Mouse (Mus musculus) left cerebral cortex, adult 11 months (tissue): ENCODE results near the gene Tmem251.
A peak's percentile ranks its signal among the peaks of the same experiment; 100 is the strongest.

Source experiments
- DNase-seq: peaks from one replicate; pipeline ENCODE4 v3.0.0; 2022; ENCODE audit warnings: low spot score

The Tmem251 gene

DNA sequence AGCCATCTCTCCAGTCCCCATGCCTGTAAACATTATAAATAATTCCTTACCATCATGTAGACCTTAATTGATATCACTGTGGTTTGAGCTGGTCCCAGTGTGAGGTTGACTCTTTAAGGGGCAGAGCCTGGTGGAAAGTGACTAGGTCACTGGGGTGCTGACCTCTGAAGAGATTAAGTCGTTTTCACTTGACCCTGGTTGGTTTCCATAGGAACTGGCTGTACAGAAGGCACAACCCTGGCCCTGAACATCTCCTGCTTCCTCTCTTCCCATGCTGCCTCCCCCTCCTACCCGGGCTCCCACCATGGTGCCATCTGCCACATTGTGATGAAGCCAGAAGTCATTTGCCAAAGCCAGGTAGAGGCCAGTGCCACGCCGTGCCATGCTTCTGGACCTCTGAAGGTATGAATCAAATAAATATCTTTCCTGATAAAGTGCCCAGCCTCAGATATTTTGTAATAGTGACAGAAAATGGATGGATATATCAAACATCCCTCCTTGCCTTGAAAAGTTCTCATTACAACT, 32.6 kb upstream of the Tmem251 start:
- DNase-seq, result no peak

DNA sequence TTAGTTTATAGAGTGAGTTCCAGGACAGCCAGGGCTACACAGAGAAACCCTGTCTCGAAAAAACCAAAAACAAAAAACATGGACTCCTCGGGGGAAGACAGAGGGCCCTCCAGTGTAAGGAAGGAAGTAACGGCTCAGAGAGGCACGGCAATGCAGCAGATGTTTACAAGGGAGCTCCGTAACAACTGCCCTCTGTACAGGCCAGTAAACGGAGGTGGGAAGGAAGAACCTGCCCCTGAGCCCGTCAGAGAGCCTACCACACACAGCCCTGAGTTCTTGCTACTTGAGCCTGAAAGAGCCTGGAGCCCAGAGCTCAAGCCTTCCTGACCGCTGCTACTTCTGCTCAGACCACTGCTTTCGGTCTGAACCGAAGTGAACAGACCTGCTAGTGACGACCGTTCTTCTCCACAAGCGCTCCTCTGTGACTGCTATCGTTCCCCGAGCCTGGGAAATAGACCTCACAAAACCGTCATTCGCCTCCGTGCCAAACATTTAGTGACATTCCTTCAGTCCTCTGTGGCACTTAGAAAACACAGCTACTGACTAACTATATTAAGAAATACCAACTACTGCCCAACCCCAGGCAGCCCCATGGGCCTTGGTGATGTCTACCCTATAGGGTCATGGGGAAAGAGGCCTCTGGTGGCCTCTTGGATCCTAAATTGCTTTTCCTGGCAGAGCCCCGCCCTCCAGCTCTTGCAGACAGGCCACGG, 30.3 kb upstream of the Tmem251 start:
- DNase-seq, result no peak

DNA sequence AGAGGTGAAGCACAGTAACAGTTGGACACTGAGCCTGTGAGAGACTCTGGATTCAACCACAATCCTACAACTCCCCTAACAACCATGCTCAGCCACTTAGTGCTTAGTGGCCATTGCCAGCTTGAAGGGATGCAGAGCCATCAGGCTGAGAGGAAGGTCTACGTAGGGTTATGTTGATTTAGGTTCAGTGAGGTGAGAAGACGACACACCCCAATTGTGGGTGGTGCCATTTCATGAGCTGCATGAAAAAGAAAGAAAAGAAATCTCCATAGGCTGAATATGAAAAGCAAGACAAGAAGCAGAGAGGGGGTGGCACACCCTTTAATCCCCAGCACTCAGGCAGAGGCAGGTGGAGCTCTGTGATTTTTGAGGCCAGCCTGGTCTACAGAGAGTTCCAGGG, 29.4 kb upstream of the Tmem251 start:
- no peak for DNase-seq

DNA sequence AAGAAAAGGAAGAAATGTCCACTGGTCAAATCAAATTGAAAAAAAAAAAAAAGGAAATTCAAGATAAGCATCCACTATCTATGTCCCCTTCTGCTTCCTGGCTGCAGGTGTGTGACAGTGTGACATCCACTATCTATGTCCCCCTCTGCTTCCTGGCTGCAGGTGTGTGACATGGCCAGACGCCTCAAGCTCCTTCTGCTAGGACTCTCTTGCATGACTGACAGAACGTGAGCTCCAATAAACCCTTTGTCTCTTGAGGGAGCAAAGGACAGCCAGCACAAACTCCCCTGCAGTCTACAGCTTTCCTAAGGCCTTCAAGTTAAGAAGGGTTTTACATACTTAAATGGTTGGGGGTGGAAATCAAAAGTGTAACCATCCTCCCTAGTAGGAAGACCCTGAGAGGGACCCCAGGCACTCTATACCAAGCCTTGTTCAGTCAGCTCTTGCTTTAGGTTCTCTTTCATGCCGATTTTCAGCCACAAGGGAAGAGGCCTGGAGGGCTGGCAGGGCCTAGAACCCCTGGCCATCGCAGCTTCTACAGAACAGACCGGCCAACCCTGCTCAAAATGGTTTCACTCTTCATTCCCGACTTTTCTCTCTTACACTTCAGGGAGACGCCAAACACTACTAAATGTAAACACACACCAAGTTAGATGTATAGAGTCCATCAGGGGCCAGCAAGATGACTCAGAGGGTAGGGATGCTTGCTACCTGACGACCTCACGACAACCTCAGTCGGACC, 28.7 kb upstream of the Tmem251 start:
- no peak for DNase-seq

DNA sequence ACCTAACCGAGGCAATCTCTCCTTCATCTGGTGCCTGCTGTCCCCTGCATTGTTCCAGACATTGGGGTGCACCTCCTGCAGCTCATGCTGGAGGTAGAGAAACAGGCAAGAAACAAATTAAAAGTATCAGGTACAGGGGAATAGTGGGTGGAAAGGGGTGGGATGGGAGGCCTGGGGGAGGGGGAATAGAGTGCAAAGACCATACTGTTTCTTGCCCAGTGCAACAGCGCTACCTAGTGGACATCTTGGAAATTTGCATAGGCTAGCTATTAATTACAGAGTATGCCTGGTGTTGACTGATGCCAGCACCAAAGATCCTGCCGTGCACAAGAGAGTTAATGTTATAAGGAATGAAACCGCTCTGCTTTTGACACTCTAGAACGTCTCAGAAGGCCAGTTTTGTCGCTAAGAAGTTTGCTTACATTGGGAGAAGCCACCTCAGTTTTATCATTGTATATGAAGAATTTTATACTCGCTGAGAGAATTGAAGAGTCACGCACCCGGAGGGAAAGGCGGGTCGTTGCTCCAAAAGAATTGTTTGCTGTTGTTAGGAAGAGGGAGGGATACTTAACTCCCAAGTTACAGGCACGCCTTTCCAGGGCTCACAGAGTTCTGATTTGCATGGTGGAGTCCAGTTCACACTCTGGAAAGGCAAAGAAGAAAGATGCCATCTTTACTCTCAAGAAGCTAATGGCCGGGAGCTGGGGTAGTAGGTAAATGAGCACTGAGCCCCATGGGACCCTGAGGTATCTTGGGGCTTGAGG, 23.8 kb upstream of the Tmem251 start:
- no peak for DNase-seq

DNA sequence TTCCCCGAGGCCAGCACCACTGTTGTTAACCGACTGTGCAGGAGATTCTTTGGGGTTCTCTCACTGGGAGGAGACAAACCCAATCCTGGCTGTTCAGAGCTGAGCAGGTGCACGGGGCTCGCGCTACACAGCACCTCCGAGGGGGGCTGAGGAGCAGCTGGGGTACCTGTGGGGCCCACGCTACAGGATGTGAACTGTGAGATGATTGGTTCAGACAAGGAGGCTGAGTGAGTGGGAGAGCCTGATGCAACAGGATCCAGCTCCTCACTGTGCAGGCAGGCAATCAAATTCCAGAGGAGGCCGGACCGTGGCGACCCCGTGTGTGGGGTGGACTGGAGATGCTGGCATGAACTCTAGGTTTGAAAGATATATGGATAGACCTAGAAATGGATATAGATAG, 21.1 kb upstream of the Tmem251 start:
- no peak for DNase-seq

DNA sequence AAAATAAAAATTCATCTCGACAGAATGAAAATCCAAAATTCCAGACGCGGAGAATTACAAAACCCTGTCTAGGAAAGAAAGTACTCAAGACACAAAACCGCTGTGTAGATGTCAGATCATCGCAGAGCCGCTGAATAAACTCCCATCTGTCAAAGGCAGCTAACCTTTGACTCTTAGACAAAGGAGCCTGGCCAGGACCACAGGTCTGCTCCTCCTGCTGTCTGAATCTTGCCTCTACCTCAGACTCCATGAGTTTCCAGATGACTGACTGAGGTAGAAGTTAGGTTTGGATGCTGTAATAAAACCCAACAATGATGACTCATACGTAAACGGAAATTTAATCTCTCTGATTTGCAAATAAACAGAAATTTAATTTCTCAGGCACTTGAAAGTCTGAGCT, 20.6 kb upstream of the Tmem251 start:
- DNase-seq, result no peak

DNA sequence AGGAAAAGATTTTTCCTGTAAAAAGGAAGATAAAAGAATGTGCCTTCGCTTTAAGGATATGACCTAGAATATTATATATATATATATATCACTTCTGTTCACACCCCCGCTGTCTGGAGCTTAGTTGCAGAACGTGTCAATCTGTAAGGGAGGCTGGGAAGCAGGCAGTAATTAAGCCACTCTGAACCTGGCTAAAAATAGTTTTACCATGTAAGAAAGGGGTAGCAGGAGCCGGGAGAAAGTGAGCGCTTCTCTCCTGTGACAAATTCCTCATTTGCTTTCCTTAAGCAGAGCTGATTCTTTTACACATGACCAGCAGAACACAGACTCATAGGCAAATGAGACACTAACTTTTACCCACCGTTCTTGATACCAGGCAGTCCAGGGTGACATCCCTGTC, 19.7 kb upstream of the Tmem251 start:
- DNase-seq, result no peak

DNA sequence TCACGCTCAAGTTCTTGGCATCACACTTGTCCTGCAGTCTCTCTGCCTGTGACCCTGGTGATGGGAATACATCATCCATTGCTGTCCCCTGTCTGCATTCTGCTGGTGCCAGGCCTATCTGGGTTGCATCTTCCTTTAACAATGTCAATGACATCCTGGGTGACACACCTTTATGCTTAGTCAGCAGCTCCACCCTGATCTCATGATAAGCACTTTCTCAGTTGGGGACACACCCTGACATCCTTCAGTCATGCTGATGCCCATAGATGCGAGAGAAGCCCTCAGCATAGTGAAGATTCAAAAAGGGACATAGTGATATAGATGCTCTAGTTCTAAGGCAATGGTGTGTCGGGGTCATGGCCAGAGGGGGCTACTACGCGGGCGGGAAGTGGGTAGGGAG, 18.4 kb upstream of the Tmem251 start:
- no peak for DNase-seq

DNA sequence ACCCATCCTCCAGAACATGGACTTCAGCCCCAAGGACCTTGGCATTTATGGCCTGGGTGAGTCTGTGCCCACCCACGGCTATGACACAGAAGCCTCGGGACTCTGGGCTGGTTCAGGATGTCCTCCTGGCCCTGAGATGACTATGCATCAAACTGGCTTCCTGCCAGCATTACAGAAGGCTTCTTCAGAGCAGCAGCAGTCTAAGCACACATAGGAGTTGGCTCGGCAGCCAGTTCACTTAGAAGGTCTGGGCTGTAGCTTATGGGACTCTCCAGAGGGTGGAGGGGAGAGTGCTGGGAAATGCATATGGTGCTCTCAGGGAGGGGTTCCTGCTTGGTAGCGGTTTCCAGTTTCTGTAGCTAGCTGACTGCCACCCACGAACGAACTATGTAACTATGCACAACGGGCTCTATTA, 17.8 kb upstream of the Tmem251 start:
- no peak for DNase-seq

DNA sequence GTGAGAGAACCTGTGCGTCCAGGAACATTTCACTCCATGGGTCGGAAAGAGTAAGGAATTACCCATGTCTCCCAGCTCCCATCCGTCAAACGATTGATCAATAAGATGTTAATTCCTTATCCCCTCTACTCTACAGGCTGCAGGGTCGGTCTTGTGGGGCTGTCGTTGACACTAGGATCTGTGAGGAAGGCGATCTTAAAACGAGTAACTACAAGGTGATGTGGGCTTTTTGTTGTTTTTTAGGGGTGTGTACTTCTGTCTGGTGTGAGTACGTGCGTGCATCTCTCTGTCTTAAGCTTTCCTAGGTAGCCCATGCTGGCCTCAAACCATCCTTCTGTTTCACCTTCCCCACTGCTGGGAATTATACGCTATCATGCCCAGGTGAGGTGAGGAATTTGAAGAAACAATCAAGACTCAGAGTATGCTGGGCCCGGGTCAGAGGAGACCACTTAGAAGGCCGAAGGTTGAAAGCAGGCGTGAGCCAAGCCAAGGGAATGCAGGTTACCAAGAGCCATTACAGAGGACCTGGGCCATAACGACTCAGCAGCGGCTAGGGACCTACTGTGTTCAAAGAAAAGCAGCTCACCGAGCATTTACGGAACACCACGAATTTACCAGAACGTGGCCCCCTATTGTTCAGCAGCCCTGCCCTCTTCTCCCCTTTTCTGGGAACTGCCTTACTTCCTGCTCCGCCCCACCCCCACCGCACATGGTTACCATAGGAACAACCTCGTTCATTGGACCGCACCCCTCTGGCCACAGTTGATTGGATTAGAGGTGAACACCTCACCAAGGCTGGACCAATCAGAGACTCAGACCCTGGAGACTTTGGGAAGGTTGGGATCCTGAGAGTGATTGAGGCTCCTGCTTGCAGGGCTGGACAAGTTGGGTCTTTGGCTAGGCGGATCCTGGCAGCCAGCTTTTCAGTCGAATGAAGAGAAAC, 13.4 kb upstream of the Tmem251 start:
- peak; percentile 55 for DNase-seq

DNA sequence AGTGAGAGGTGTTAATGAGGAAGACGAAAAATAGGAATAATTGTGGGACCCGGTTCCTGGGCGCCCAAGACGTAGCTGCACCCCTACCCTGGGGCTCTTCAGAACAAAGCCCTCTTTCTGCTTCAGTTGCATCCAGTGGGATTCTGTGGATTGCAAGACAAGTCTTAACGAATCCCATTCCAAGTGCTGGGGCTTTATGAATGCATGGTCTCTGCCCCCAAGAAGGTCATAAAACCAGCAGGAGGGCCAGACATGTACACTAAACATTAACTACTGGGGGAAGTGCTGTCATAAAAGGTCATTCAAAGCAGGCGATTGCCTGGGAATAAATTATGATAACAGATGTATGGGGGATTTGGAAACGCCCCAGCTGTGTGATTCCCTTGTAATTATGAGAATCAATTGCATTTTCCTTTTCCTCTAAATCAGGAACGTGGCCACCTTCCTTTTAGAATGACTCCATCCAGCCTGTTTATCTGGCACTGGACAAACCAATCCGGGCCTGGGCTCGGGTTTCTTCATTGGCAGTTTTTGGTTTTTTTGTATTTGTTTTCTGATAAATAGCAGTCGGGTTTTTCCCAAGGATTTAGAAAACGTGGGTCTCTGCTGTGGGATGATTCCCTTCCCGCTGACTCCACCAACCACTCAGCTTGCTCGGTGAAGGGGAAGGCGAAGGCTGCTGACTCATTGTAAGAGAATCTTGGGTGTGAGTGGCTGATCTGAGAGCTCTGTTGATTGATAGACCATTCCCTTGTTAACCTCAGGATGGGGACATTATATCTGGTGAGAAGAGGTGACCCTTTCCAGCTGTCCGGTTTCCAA, 12.6 kb upstream of the Tmem251 start:
- no peak for DNase-seq

DNA sequence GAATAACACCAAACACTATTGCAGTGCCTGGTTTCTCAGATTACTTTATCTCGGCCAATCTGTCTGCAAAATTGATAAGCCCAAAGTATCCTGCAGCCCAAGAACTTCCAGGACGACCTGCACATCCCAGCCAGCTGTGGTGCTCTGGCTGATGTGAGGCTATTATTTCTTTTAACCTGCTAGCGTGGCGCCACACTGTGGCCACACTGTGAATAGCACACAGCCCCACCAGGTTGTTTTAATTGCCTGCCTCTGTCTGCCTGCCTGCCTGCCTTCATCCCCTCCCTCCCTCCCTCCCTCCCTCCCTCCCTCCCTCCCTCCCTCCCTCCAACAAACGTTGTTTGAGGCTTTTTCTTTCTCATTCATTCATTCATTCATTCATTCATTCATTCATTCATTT, 10.2 kb upstream of the Tmem251 start:
- DNase-seq, result no peak

DNA sequence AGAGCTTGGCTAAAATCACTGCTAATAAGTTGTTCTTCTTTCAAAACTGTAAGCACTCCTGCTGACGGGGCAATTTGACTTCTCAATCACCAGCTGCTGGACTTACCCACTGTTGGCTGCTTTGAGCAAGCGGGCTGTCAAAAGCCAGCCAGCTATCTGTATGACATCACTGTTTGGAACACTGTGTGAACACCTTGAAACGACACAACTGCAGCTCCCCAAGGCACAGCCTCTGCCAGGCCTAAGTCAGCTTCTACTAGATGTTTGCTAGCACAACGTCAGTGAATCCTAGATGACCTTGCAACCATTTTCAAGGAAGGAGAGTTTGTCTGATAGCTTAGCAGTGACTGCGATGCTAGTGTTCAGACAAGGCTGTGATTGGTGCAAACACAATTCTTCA, 4.5 kb upstream of the Tmem251 start:
- DNase-seq, result no peak

DNA sequence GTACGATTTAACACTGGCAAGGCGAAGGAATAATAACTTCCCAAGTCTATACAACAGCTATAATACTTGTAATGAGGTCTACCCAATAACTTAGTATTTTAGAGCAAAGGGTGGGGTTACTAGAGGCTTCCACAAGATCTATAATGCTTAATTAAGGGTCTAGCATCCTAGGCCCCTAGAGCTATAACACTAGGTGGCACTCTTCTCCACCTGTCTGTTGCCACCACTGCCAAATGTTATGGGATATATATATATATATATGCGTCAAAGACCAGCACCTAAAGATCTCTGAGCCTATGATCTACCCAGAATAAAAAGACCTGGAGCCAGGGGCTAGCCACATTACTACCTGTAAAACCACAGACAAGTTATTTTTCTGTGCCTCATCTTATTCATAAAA, 3.3 kb upstream of the Tmem251 start:
- DNase-seq, result no peak

DNA sequence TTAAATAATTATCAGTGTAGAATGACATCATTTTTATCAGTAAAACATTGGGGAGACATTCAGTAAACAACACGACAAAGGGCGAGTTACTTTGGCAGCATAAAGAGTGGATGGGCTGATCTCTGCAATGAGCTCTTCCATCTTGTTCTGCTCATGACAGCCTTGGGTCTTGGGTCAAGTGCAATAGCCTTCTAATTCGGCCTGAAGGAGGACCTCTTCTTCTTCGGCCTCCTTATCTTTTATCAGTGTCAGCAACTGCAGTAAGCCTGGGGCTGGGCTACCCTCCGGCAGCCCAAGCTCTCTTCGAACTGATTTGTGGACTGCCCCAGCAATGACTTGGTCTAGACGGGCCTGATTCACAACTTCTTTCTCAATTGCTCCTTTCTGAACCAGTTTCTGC, 1.5 kb upstream of the Tmem251 start:
- DNase-seq, result no peak

DNA sequence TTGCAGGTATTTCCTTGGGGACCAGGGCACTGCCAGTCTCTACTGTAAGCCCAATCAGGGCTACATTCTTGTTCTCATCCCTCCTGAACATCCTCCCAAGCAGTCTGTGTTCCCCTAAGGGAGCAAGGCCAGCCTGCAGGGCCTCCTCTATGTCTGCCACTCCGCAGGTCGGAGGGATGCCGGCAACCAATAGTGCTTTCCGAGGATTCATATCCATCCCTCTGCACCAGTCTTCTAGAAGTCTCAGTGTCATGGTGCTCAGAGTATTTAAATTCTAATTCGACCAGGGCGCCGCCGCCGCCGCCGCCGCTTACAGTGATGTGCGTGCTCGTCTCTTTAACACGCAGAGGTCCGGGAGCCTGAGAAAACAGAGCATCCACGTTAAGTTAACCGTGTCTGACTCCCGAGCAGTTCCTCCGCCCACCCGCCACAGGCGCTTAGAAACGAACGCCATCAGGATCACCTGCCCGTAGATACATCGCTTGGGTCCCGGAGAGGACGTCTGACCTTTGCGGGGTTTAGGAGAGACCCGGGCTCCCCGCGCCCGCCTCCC, 450 bp upstream of the Tmem251 start:
- no peak for DNase-seq

DNA sequence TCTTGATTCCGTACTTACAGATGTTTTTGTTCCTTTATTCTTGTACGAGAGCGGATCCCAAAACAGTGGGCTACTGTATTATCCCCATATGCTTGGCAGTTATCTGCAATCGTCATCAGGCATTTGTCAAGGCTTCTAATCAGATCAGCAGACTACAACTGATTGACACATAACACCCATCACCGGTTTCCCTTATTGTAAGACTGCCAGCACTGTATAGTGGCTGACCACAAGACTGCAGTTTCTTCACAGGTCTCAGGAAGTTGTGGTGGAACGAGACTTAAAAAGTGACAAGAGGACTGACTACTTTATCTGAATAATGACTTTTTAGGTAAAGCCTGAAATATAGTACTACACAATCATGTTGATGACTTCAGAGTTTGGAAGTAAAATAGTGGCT, 1.3 kb downstream of the Tmem251 start:
- no peak for DNase-seq

DNA sequence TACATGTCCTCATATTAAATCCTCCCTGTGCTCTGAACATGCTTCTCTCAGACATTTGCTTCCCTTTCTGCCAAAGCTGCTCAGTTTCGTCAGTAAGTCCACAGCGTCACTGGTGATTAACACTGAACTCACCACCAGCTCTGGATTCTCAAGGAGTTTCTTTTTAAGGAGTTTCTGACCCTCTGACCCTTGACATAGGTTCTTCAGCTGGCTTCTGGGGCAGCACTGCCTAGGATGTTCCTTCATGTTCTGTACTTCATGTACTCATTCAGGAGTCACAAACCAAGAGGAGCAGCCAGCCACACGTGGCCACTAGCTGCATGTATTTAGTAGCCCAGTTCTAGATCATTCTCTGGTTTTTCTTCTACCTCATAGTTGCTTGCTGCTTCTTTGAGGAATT, 4.7 kb downstream of the Tmem251 start:
- no peak for DNase-seq

DNA sequence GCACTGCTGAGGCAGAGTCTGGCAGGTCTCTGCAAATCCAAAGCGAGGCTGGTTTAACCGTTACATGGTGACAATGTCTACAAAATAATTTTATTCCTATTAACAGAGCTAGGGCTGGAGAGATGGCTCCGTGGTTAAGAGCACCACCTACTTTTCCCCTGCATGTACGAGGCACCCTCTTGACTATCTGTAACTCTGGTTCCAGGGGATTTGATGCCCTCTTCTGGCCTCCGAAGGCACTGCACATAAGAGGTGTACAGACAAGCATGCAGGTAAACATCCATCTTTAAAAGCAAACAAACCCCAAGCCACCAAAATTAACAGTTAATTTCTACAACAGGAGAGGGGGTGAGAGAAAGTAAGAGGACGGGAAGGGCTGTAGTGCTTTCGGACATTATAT, 12.7 kb downstream of the Tmem251 start:
- no peak for DNase-seq
